Mouse (Mus musculus): ENCODE data around the gene Hsd17b11. TPM values are rescaled to one million over a fixed set of nuclear protein-coding genes. Genes with fewer than 3 reads are reported as not detected.
"Not testable (repeated sequence)": the region's sequence is repeated elsewhere in the genome, so short reads cannot be mapped to it uniquely, and the experiment has no call there.

Gene Hsd17b11
- polyA plus RNA-seq, 1 experiment from 2014 or later: 3.7 TPM

GRCm38 (mm10) chr5:103977297-103977696, 44.4 kb downstream of the Hsd17b11 start, which contains the start of gene Hsd17b13:
Hsd17b13 (minus strand) TSS chr5:103977410.
- no peak within 1 kb of the TSS for H3K9ac ChIP-seq
- ATAC-seq (ENCODE audit: insufficient number of reproducible peaks, insufficient read depth, low FRiP score, low TSS enrichment): no peak
- H3K4me3 ChIP-seq: no peak within 1 kb of the TSS
- H3K27ac ChIP-seq: no peak within 1 kb of the TSS
- H3K36me3 ChIP-seq: no peaks in the 10 kb centered on the region
- no peak within 1 kb of the TSS for H3K4me2 ChIP-seq (replicated peaks)
- no peaks in the 10 kb centered on the region for H3K9me3 ChIP-seq
- H3K4me1 ChIP-seq: no peaks in the 10 kb centered on the region
- 81% methylated on average over 4 of the region's 4 CpGs for WGBS
- H3K27me3 ChIP-seq: no peaks in the 10 kb centered on the region

GRCm38 (mm10) chr5:103975736-103976135, 46.0 kb downstream of the Hsd17b11 start:
- Histone ChIP-seq H3K4me2 (replicated peaks) (no peak overlapping the region), H3K9me3 (no peaks in the 10 kb centered on the region), H3K36me3 (no peaks in the 10 kb centered on the region), H3K4me1 (no peaks in the 10 kb centered on the region), H3K4me3 (no peak overlapping the region), H3K9ac (no peak overlapping the region), H3K27me3 (no peaks in the 10 kb centered on the region), H3K27ac (no peak overlapping the region)
- no peak for ATAC-seq (ENCODE audit: insufficient number of reproducible peaks, insufficient read depth, low FRiP score, low TSS enrichment)
- WGBS: 73% methylated on average over 7 of the region's 7 CpGs

- Histone ChIP-seq H3K4me2 (replicated peaks) (no peak overlapping the region), H3K9ac (no peak overlapping the region), H3K27ac (no peak overlapping the region), H3K4me3 (no peak overlapping the region), H3K4me1 (no peaks in the 10 kb centered on the region), H3K36me3 (no peaks in the 10 kb centered on the region), H3K9me3 (no peaks in the 10 kb centered on the region), H3K27me3 (no peaks in the 10 kb centered on the region)
- no peak for ATAC-seq (ENCODE audit: insufficient number of reproducible peaks, insufficient read depth, low FRiP score, low TSS enrichment)
- WGBS: 75% methylated on average over 13 of the region's 13 CpGs
These were observed 48.9 kb downstream of the Hsd17b11 start for GRCm38 (mm10) chr5:103972801-103973200.

GRCm38 (mm10) chr5:103972379-103972778, 49.3 kb downstream of the Hsd17b11 start:
- Histone ChIP-seq H3K27ac (no peak overlapping the region), H3K27me3 (no peaks in the 10 kb centered on the region), H3K4me2 (replicated peaks) (no peak overlapping the region), H3K9me3 (no peaks in the 10 kb centered on the region), H3K4me1 (no peaks in the 10 kb centered on the region), H3K4me3 (no peak overlapping the region), H3K36me3 (no peaks in the 10 kb centered on the region), H3K9ac (no peak overlapping the region)
- WGBS: 64% methylated on average over 19 of the region's 19 CpGs
- ATAC-seq (ENCODE audit: insufficient number of reproducible peaks, insufficient read depth, low FRiP score, low TSS enrichment): no peak

GRCm38 (mm10) chr5:103971051-103971450, 50.7 kb downstream of the Hsd17b11 start:
- ATAC-seq (ENCODE audit: insufficient number of reproducible peaks, insufficient read depth, low FRiP score, low TSS enrichment): no peak
- Histone ChIP-seq H3K27ac (no peak overlapping the region), H3K4me2 (replicated peaks) (no peak overlapping the region), H3K4me3 (no peak overlapping the region), H3K9ac (no peak overlapping the region), H3K27me3 (no peaks in the 10 kb centered on the region), H3K9me3 (no peaks in the 10 kb centered on the region), H3K36me3 (no peaks in the 10 kb centered on the region), H3K4me1 (no peaks in the 10 kb centered on the region)
- WGBS: 81% methylated on average over 5 of the region's 5 CpGs

- Histone ChIP-seq H3K36me3 (no peaks in the 10 kb centered on the region), H3K9ac (no peak overlapping the region)
- WGBS: 61% methylated on average over 1 of the region's 1 CpGs
These were observed 58.7 kb downstream of the Hsd17b11 start for GRCm38 (mm10) chr5:103962935-103963429.

GRCm38 (mm10) chr5:103954638-103955037, 67.1 kb downstream of the Hsd17b11 start:
- ATAC-seq (ENCODE audit: insufficient number of reproducible peaks, insufficient read depth, low FRiP score, low TSS enrichment): no peak
- Histone ChIP-seq H3K9me3 (no peaks in the 10 kb centered on the region), H3K27ac (no peak overlapping the region), H3K36me3 (no peaks in the 10 kb centered on the region), H3K27me3 (no peaks in the 10 kb centered on the region), H3K4me1 (no peaks in the 10 kb centered on the region), H3K4me2 (replicated peaks) (no peak overlapping the region), H3K4me3 (no peak overlapping the region), H3K9ac (no peak overlapping the region)
- WGBS: 77% methylated on average over 5 of the region's 5 CpGs

More at GRCm38 (mm10) chr5:103962935-103963429, 58.7 kb downstream of the Hsd17b11 start:
- H3K27ac ChIP-seq: no peak overlapping the region
- H3K4me2 ChIP-seq (replicated peaks): no peak overlapping the region
- no peaks in the 10 kb centered on the region for H3K27me3 ChIP-seq
- ATAC-seq (ENCODE audit: insufficient number of reproducible peaks, insufficient read depth, low FRiP score, low TSS enrichment): no peak
- no peak overlapping the region for H3K4me3 ChIP-seq
- no peaks in the 10 kb centered on the region for H3K4me1 ChIP-seq
- no peaks in the 10 kb centered on the region for H3K9me3 ChIP-seq

- WGBS: 80% methylated on average over 10 of the region's 10 CpGs
- ATAC-seq (ENCODE audit: insufficient number of reproducible peaks, insufficient read depth, low FRiP score, low TSS enrichment): no peak
- Histone ChIP-seq H3K4me3 (no peak overlapping the region), H3K9me3 (no peaks in the 10 kb centered on the region), H3K4me2 (replicated peaks) (no peak overlapping the region), H3K36me3 (no peaks in the 10 kb centered on the region), H3K27me3 (no peaks in the 10 kb centered on the region), H3K4me1 (no peaks in the 10 kb centered on the region), H3K9ac (no peak overlapping the region), H3K27ac (no peak overlapping the region)
These were observed 68.3 kb downstream of the Hsd17b11 start for GRCm38 (mm10) chr5:103953135-103954083.

GRCm38 (mm10) chr5:103950138-103950537, 71.6 kb downstream of the Hsd17b11 start:
- H3K27me3 ChIP-seq; H3K36me3 ChIP-seq; H3K4me2 ChIP-seq (replicated peaks); H3K9ac ChIP-seq; ATAC-seq (ENCODE audit: insufficient number of reproducible peaks, insufficient read depth, low FRiP score, low TSS enrichment); H3K27ac ChIP-seq; H3K4me1 ChIP-seq; H3K4me3 ChIP-seq; H3K9me3 ChIP-seq: not testable (repeated sequence)
- WGBS: 89% methylated on average over 15 of the region's 15 CpGs

GRCm38 (mm10) chr5:103943183-103943582, 78.5 kb downstream of the Hsd17b11 start:
- Histone ChIP-seq H3K4me2 (replicated peaks) (no peak overlapping the region), H3K9ac (no peak overlapping the region), H3K4me3 (no peak overlapping the region), H3K4me1 (peaks cover 7% of the 10 kb centered on the region; the same call in 1 of the 2 replicates), H3K36me3 (no peaks in the 10 kb centered on the region), H3K27ac (no peak overlapping the region), H3K9me3 (no peaks in the 10 kb centered on the region), H3K27me3 (no peaks in the 10 kb centered on the region)
- no peak for ATAC-seq (ENCODE audit: insufficient number of reproducible peaks, insufficient read depth, low FRiP score, low TSS enrichment)
- 55% methylated on average over 6 of the region's 6 CpGs for WGBS

GRCm38 (mm10) chr5:103939856-103940255, 81.9 kb downstream of the Hsd17b11 start:
- WGBS: 50% methylated on average over 1 of the region's 1 CpGs
- no peak overlapping the region for H3K27ac ChIP-seq
- H3K9ac ChIP-seq: no peak overlapping the region
- H3K9me3 ChIP-seq: no peaks in the 10 kb centered on the region
- H3K36me3 ChIP-seq: no peaks in the 10 kb centered on the region
- no peak overlapping the region for H3K4me2 ChIP-seq (replicated peaks)
- H3K4me3 ChIP-seq: no peak overlapping the region
- ATAC-seq (ENCODE audit: insufficient number of reproducible peaks, insufficient read depth, low FRiP score, low TSS enrichment): no peak
- peaks cover 11% of the 10 kb centered on the region for H3K4me1 ChIP-seq
- H3K27me3 ChIP-seq: no peaks in the 10 kb centered on the region

Data from embryonic facial prominence, embryonic 12.5 days (tissue).